Mouse (Mus musculus) cortical plate, adult 2 months (tissue): ENCODE data around the gene Mgat5. TPM values are rescaled to one million over a fixed set of nuclear protein-coding genes. Genes with fewer than 3 reads are reported as not detected.

Source experiments
- H3K27ac ChIP-seq: fragments of 200-500 bp; 2 replicates; pipeline ENCODE4 v1.5.1; 2012; ENCODE audit warnings: low read length, control low read depth, inconsistent platforms; ENCODE audit not compliant: insufficient read depth
- H3K4me1 ChIP-seq: fragments of 200-500 bp; 2 replicates; pipeline ENCODE4 v1.6.1; 2011; ENCODE audit warnings: low read length; ENCODE audit not compliant: control insufficient read depth, insufficient read depth
- H3K4me3 ChIP-seq: fragments of 200-500 bp; 2 replicates; pipeline ENCODE4 v1.5.1; 2011; ENCODE audit warnings: mild to moderate bottlenecking, low read length, control low read depth; ENCODE audit not compliant: insufficient read depth
- CTCF ChIP-seq: fragments of 200-500 bp; IDR thresholded peaks from 2 replicates; pipeline ENCODE4 v1.5.1; 2011; ENCODE audit warnings: mild to moderate bottlenecking, control low read depth, low read length; ENCODE audit not compliant: insufficient read depth; ENCODE audit errors: extremely low read depth
- POLR2A ChIP-seq: fragments of 200-500 bp; IDR thresholded peaks from 2 replicates; pipeline ENCODE4 v1.6.1; 2011; ENCODE audit warnings: mild to moderate bottlenecking, low read length, control low read depth; ENCODE audit not compliant: insufficient read depth; ENCODE audit errors: extremely low read depth
- polyA plus RNA-seq: library from polyadenylated mRNA; depleted of rRNA; stranded (reverse); fragments of >200 nt; gene quantifications from 2 replicates; pipeline ENCODE4 v1.2.3, GENCODE M21; 2012

Mgat5 gene
- polyA plus RNA-seq, 1 experiment = 32.9 TPM

DNA sequence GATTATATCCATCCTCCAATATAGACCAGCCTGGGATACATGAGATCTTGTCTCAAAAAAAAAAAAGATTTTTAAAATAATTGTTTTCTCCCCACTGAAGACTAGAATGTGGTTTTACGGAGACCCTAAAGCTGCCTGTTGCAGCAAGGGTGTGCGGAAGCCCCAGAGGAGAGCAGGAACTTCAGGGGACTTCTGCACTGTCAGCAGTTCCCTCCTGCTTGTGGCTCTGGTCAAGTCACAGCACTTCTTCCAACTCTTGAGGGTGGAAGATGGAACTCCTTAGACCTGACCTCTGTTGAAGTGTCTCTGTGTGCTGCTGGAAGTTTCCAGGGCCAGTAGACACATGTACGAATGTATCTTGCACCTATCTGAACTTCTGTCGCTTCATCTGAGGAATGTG lies 66.3 kb downstream of the Mgat5 start:
- H3K4me1 ChIP-seq = peaks cover 2% of the 10 kb centered on the region; the same call in 1 of the 2 replicates
- H3K4me3 ChIP-seq = no peak overlapping the region
- no peak for TF ChIP-seq CTCF
- TF ChIP-seq POLR2A = no peak

DNA sequence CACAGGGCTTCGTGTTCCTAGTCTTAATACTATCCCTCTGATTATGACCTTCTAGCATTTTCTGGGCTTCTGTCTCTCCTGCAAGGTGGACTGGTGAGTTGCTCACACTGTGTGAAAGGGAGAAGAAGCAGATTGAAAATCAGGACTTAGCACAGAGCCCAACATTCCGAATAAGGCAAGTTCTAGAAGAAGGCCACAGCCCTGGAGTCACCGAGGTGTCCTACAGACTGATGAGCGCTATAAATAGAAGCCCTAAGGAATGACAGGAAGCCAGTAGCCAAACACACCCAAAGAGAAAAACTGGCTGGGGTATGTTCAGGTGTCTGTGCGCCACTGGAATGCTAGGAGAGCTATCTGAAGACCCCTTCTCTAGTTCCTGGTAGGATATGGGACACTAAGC lies 68.5 kb downstream of the Mgat5 start:
- no peak overlapping the region for H3K4me3 ChIP-seq
- H3K4me1 ChIP-seq = peaks cover 2% of the 10 kb centered on the region; the same call in 1 of the 2 replicates
- TF ChIP-seq POLR2A = no peak
- no peak for TF ChIP-seq CTCF
- H3K27ac ChIP-seq = no peak overlapping the region

More for the DNA sequence above, 66.3 kb downstream of the Mgat5 start:
- H3K27ac ChIP-seq = no peak overlapping the region

DNA sequence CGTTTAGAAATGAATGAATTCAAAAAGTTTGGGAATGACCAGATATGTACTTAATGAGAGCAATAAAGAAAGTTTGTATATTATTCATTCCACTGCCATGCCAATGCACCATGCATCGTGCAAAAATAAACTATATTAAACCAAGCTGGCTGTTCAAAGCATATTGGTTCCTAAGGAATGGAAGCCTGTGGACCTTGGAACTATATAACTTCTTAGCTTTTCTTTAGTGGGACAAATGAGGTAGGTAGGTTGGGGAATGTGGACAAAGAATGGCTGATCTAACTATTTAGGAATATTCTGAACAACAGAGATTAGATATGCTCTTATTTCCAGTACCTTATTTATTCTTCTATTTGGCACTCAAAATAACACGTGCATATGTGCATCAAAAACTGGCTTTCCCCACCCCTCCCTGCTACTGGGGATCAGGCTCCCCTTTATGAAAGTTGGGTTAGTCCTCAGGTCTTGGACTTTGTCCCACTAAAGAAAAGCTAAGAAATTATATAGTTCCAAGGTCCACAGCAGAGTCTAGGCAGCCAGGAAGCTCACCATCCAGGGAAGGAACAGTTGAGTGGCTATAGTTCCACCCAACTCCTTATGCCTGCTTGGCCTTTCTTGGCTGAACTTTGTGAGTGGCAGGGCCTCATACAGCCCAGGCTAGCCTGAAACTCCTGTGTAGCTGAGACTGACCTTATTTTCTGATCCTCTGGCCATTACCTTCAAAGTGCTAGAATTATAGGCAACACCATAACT lies 70.9 kb downstream of the Mgat5 start:
- no peak for TF ChIP-seq CTCF
- TF ChIP-seq POLR2A = no peak

DNA sequence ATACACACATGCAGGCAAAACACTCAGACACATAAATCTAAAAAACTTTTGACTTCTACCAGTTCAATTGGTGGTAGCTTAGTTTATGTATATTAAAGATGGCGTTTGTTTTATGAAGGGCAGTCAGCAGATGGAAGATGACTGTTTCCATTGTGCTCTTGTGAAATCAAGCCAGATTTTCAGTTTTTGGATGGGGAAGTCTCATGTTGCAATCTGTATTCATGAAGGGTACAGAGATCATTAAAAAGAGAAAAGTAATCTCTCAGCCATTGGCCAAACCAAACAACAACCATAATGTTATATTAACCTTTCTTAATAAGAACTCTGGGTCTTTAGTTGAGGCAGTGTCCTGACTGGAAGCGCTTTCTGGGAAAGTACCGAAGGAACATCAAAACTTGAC lies 73.3 kb downstream of the Mgat5 start:
- no peaks in the 10 kb centered on the region for H3K4me1 ChIP-seq
- H3K4me3 ChIP-seq = no peak overlapping the region
- no peak overlapping the region for H3K27ac ChIP-seq
- TF ChIP-seq POLR2A (no peak), CTCF (no peak)

More for the DNA sequence above, 70.9 kb downstream of the Mgat5 start:
- Histone ChIP-seq H3K4me3 (no peak overlapping the region), H3K27ac (no peak overlapping the region), H3K4me1 (no peaks in the 10 kb centered on the region)

DNA sequence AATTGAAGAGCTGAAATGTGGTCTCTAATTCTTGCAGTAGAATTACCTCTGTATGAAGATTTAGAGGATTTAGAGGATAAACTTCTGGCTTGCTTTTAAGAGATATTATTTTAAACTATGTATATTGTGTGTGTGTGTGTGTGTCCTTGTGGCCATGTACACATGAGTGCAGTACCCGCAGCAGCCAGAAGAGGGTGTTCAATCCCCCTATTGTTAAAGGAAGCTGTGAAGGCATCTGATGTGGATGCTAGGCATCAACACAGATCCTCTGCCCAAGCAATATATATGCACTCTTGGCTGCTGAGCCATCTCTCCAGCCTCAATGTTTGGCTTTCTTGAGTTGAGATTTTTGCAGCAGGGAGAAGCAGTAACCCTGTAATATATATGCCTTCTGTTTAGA lies 75.4 kb downstream of the Mgat5 start:
- Histone ChIP-seq H3K4me3 (no peak overlapping the region), H3K27ac (no peak overlapping the region), H3K4me1 (no peaks in the 10 kb centered on the region)
- TF ChIP-seq CTCF (0 out of 2 replicates have a peak, but pooled peaks have one; percentile 23), POLR2A (no peak)

DNA sequence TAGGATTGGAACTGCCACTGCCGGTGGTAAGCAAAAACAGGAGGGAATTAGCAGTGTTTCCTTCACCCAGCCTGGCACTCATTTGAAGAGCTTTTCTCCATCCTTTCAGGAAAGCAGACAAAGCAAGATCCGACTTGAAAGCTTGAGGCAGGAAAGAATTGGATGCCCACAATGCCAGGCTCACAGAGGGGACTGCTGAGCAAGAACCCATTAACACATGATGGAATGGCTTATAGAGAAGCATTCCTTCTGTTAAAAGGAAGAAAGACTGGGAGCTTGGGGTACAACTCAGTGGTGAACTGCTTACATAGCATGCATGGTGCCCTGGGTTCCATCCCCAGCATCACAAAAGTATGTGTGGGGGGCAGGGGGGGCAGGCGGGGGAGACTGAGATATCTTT lies 80.2 kb downstream of the Mgat5 start:
- TF ChIP-seq POLR2A (no peak), CTCF (no peak)
- Histone ChIP-seq H3K27ac (no peak overlapping the region), H3K4me1 (no peaks in the 10 kb centered on the region), H3K4me3 (no peak overlapping the region)

DNA sequence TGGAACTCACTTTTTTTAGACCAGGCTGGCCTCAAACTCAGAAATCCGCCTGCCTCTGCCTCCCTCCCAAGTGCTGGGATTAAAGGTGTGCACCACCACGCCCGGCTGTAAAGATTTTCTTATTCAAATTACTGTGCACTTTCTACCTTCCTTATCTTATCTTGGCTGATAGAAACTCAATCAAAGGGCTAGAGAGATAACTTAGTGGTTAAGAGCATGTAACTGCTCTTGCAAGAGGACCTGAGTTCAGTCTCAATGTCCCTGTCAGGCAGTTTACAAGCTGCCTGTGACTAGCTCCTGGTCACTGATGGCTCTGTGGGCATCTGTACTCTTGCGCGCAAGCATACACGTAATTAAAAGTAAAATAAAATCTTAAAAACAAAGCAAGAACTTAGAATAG lies 82.7 kb downstream of the Mgat5 start:
- TF ChIP-seq CTCF = no peak
- Histone ChIP-seq H3K4me3 (no peak overlapping the region), H3K27ac (no peak overlapping the region), H3K4me1 (no peaks in the 10 kb centered on the region)

DNA sequence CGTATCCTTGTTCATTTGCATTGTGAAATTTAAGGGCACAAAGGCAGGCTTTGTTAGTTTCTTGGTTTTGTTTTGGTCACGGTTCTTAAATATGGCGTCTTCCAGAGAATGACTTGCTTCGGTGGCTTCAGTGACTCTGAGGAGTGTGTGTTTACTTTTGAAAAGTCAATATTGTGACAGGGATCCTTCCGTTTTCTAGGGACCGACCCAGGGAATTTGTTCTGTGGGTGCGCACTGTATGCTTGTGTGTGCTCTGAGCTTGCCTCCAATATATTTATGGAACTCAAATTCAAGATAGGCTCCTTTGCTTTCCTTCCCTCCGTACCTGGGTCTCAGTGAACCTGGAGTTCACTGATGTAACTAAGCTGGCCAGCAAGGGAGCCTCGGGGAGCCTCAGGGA lies 86.1 kb downstream of the Mgat5 start:
- H3K4me1 ChIP-seq = peaks cover 6% of the 10 kb centered on the region
- H3K27ac ChIP-seq = no peak overlapping the region
- TF ChIP-seq CTCF (no peak), POLR2A (no peak)
- H3K4me3 ChIP-seq = no peak overlapping the region

DNA sequence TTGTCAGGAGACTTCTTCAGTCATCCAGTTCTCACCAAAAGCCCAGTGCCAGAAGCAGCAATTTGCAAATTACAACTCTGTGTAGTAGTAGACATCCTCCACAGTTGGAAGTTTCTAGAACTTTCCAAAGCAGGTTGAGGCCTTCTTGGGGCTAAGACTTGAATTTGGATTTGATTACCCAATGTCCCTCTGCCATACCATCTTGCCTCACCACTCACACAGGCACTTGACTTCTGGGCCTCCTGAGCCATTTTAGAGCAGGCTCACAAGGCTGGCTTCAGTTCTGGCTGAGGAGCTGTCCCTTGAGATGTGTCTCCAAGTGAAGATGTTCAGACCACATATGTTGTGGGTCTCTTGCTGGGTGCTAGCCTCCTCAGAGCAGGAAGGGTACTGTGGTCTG lies 86.9 kb downstream of the Mgat5 start:
- Histone ChIP-seq H3K4me3 (no peak overlapping the region), H3K27ac (no peak overlapping the region)
- TF ChIP-seq CTCF (no peak), POLR2A (no peak)

DNA sequence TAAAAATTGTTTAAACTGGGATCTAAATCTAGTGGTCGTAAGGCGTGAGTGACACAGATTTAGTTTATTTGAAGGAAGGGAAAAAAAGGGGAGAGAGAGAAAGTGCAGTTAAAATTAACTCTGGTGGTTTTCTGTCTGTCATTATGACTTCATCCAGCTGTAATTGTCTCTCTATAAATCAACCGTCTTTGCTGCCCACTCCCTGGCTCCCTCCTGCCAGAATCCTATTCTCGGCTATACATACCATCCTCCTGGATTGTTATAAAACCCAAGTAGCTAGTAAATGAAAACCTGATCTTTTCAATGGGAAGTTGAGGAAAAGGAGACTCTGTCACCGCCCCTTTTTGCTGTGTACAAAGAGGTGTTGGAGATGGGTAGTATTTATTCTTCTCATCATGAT lies 88.5 kb downstream of the Mgat5 start:
- Histone ChIP-seq H3K4me3 (no peak overlapping the region), H3K4me1 (peaks cover 6% of the 10 kb centered on the region), H3K27ac (no peak overlapping the region)
- TF ChIP-seq CTCF (no peak), POLR2A (no peak)

More for the DNA sequence above, 86.9 kb downstream of the Mgat5 start:
- peaks cover 6% of the 10 kb centered on the region for H3K4me1 ChIP-seq

DNA sequence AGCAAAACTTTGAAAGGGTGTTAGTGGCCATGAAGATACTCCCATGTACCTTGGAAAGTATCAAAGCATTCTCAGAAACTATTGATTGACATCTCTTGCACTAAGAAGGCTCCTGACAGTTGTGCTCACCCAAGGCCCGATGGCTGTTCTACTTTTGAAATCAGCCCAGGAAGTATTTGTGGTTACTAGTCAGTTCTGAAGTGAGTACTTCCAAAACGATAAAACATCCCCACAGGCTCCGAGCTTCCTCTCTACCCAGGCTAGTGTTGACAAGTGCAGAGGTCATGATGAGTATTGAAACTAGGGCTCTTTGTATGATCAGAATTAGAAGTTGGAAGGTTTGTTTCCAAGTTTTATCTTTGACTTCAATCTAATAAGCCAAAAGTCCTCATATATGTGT lies 92.0 kb downstream of the Mgat5 start:
- Histone ChIP-seq H3K4me1 (peaks cover 6% of the 10 kb centered on the region), H3K27ac (no peak overlapping the region), H3K4me3 (no peak overlapping the region)
- TF ChIP-seq POLR2A (no peak), CTCF (no peak)
